Mouse (Mus musculus) bone marrow, adult 2 months (tissue): Measurements from ENCODE around the gene Tmem107.

Experiments
- CTCF ChIP-seq: fragments of 200-500 bp; IDR thresholded peaks from 2 replicates; pipeline ENCODE4 v1.5.1; 2011; ENCODE audit warnings: low read length, control low read depth; ENCODE audit not compliant: control insufficient read depth, insufficient read depth
- POLR2A ChIP-seq: fragments of 200-500 bp; IDR thresholded peaks from 2 replicates; pipeline ENCODE4 v1.6.1; 2011; ENCODE audit warnings: low read depth, mild to moderate bottlenecking, control low read depth, low read length, borderline replicate concordance; ENCODE audit not compliant: control insufficient read depth

- TF ChIP-seq CTCF (no peak), POLR2A (no peak)
Measured at GRCm38 (mm10) chr11:69095511-69096231, 25.1 kb downstream of the Tmem107 start.
